Mouse (Mus musculus) 3134 (cell line): ENCODE results near the gene Insc.
"Not testable (repeated sequence)": the region's sequence is repeated elsewhere in the genome, so short reads cannot be mapped to it uniquely, and the experiment has no call there.

Experiments used
- DNase-seq: peaks from one replicate; pipeline ENCODE4 v3.0.0-alpha.2; 2011; ENCODE audit warnings: low spot score; ENCODE audit not compliant: insufficient read length; ENCODE audit errors: extremely low read depth

Insc gene

GRCm38 (mm10) chr7:114743022-114743780 is at the start of gene Insc:
TSS of gene Insc (plus strand) at chr7:114743694.
- no peak for DNase-seq

- DNase-seq = no peak
These were observed 42.6 kb upstream of the Insc start for GRCm38 (mm10) chr7:114700871-114701270.

- peak; percentile 19 for DNase-seq
These were observed 36.8 kb upstream of the Insc start for GRCm38 (mm10) chr7:114706716-114707115.

- no peak for DNase-seq
These were observed 36.1 kb upstream of the Insc start for GRCm38 (mm10) chr7:114707398-114707797.

- no peak for DNase-seq
These were observed 33.1 kb upstream of the Insc start for GRCm38 (mm10) chr7:114710419-114710818.

- no peak for DNase-seq
These were observed 31.0 kb upstream of the Insc start for GRCm38 (mm10) chr7:114712523-114712922.

GRCm38 (mm10) chr7:114718300-114718699 is 25.2 kb upstream of the Insc start, which contains the start of gene Calcb:
TSS of gene Calcb (plus strand) at chr7:114718643.
- no peak for DNase-seq

- DNase-seq = no peak
These were observed 23.9 kb upstream of the Insc start for GRCm38 (mm10) chr7:114719381-114720131.

- DNase-seq = not testable (repeated sequence)
These were observed 13.8 kb upstream of the Insc start for GRCm38 (mm10) chr7:114729696-114730095.

GRCm38 (mm10) chr7:114731175-114731574 is 12.3 kb upstream of the Insc start:
- DNase-seq = no peak

- not testable (repeated sequence) for DNase-seq
These were observed 11.8 kb upstream of the Insc start for GRCm38 (mm10) chr7:114731700-114732099.

GRCm38 (mm10) chr7:114736256-114736655 is 7.2 kb upstream of the Insc start:
- no peak for DNase-seq

- DNase-seq = no peak
These were observed 5.3 kb upstream of the Insc start for GRCm38 (mm10) chr7:114738166-114738565.

- DNase-seq = no peak
These were observed 2.9 kb upstream of the Insc start for GRCm38 (mm10) chr7:114740360-114741165.

- DNase-seq = peak; percentile 35
These were observed 1.2 kb downstream of the Insc start for GRCm38 (mm10) chr7:114744639-114745245.

GRCm38 (mm10) chr7:114745481-114746271 is 2.2 kb downstream of the Insc start:
- no peak for DNase-seq

GRCm38 (mm10) chr7:114747596-114747995 is 4.1 kb downstream of the Insc start:
- no peak for DNase-seq

- no peak for DNase-seq
These were observed 4.7 kb downstream of the Insc start for GRCm38 (mm10) chr7:114748239-114748638.

- no peak for DNase-seq
These were observed 10.0 kb downstream of the Insc start for GRCm38 (mm10) chr7:114753471-114753870.

GRCm38 (mm10) chr7:114754196-114754595 is 10.7 kb downstream of the Insc start:
- DNase-seq = no peak
